Mouse (Mus musculus): ENCODE results near the gene Myo1d. TPM values are rescaled to one million over a fixed set of nuclear protein-coding genes. Genes with fewer than 3 reads are reported as not detected.

Gene Myo1d
- polyA plus RNA-seq, 1 experiment from 2014 or later = 10.8 TPM

GRCm38 (mm10) chr11:80809666-80809992 is 29.8 kb upstream of the Myo1d start:
- WGBS (ENCODE audit: insufficient replicate concordance) = 14% methylated on average over 5 of the region's 6 CpGs
- H3K36me3 ChIP-seq (ENCODE audit: control insufficient read depth, insufficient read depth, low read length) = no peaks in the 10 kb centered on the region
- H3K9ac ChIP-seq (ENCODE audit: low read depth, low read length) = peak overlapping the region; percentile 71
- no peaks in the 10 kb centered on the region for H3K9me3 ChIP-seq (replicated peaks; ENCODE audit: control insufficient read depth, low read length)
- peak overlapping the region; percentile 47 for H3K4me3 ChIP-seq (ENCODE audit: low read depth, low read length)
- ATAC-seq (replicated peaks; ENCODE audit: insufficient number of reproducible peaks, low FRiP score, low TSS enrichment) = no peak; the same call in 1 of the 2 replicates
- H3K27ac ChIP-seq (ENCODE audit: low read depth, low read length) = peak overlapping the region; percentile 83
- peak overlapping the region; percentile 78 for H3K4me2 ChIP-seq
- H3K27me3 ChIP-seq (ENCODE audit: control insufficient read depth, insufficient read depth, low read length) = no peaks in the 10 kb centered on the region
- peaks cover 10% of the 10 kb centered on the region for H3K4me1 ChIP-seq (ENCODE audit: control insufficient read depth, insufficient read depth, low read length)

GRCm38 (mm10) chr11:80808551-80809070 is 28.8 kb upstream of the Myo1d start:
- H3K9ac ChIP-seq (ENCODE audit: low read depth, low read length) = no peak overlapping the region
- no peaks in the 10 kb centered on the region for H3K36me3 ChIP-seq (ENCODE audit: control insufficient read depth, insufficient read depth, low read length)
- ATAC-seq (replicated peaks; ENCODE audit: insufficient number of reproducible peaks, low FRiP score, low TSS enrichment) = no peak
- no peak overlapping the region for H3K27ac ChIP-seq (ENCODE audit: low read depth, low read length)
- H3K27me3 ChIP-seq (ENCODE audit: control insufficient read depth, insufficient read depth, low read length) = no peaks in the 10 kb centered on the region
- peaks cover 10% of the 10 kb centered on the region for H3K4me1 ChIP-seq (ENCODE audit: control insufficient read depth, insufficient read depth, low read length)
- 61% methylated on average over 6 of the region's 6 CpGs for WGBS (ENCODE audit: insufficient replicate concordance)
- no peaks in the 10 kb centered on the region for H3K9me3 ChIP-seq (replicated peaks; ENCODE audit: control insufficient read depth, low read length)
- no peak overlapping the region for H3K4me2 ChIP-seq
- H3K4me3 ChIP-seq (ENCODE audit: low read depth, low read length) = no peak overlapping the region

DNA sequence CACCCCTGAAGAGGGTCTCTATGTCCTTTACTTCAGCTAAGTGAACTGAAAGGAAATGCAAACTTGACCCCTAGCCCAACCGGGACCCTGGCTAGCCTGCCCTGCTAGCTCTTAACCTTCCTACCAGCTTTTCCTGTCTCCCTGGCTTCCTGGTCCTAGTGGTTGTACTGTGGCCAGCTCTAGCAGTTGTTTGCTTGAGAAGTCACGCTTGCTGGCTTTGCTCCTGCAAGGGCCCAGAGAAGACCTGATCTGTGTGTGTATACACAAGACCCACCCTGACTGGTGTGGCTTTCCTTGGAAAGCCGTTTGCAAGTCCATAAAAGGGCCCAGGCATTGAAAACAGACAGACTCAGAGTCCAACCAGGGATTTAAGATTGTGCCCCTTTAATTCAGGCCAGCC is 22.9 kb upstream of the Myo1d start:
- no peaks in the 10 kb centered on the region for H3K9me3 ChIP-seq (replicated peaks; ENCODE audit: control insufficient read depth, low read length)
- H3K36me3 ChIP-seq (ENCODE audit: control insufficient read depth, insufficient read depth, low read length) = no peaks in the 10 kb centered on the region
- 44% methylated on average over 3 of the region's 3 CpGs for WGBS (ENCODE audit: insufficient replicate concordance)
- no peak overlapping the region for H3K4me3 ChIP-seq (ENCODE audit: low read depth, low read length)
- no peak overlapping the region for H3K4me2 ChIP-seq
- no peak for ATAC-seq (replicated peaks; ENCODE audit: insufficient number of reproducible peaks, low FRiP score, low TSS enrichment)
- no peaks in the 10 kb centered on the region for H3K27me3 ChIP-seq (ENCODE audit: control insufficient read depth, insufficient read depth, low read length)
- H3K4me1 ChIP-seq (ENCODE audit: control insufficient read depth, insufficient read depth, low read length) = no peaks in the 10 kb centered on the region
- no peak overlapping the region for H3K9ac ChIP-seq (ENCODE audit: low read depth, low read length)
- no peak overlapping the region for H3K27ac ChIP-seq (ENCODE audit: low read depth, low read length)

DNA sequence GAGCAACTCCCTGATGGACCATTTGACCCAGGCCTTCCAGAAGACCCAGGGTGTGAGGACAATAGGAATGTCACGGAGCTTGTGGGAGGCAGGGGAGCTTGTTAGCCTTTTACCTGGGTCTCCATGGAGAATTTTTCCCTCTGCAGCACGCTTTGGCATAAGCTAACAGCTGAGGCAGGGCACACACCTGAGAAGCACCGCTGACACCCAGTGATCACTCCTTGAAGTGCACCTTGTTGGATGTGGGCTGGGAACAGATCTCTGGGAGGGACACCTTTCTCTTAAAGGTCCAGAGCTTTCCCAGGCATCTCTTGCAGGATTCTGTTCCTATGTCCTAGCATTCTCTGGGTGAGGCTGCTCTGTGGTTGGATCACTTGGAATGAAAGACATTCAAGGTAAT is 20.2 kb upstream of the Myo1d start:
- no peaks in the 10 kb centered on the region for H3K27me3 ChIP-seq (ENCODE audit: control insufficient read depth, insufficient read depth, low read length)
- H3K36me3 ChIP-seq (ENCODE audit: control insufficient read depth, insufficient read depth, low read length) = no peaks in the 10 kb centered on the region
- H3K4me1 ChIP-seq (ENCODE audit: control insufficient read depth, insufficient read depth, low read length) = no peaks in the 10 kb centered on the region
- no peak overlapping the region for H3K9ac ChIP-seq (ENCODE audit: low read depth, low read length)
- no peaks in the 10 kb centered on the region for H3K9me3 ChIP-seq (replicated peaks; ENCODE audit: control insufficient read depth, low read length)
- no peak overlapping the region for H3K27ac ChIP-seq (ENCODE audit: low read depth, low read length)
- WGBS (ENCODE audit: insufficient replicate concordance) = 46% methylated on average over 3 of the region's 3 CpGs
- no peak overlapping the region for H3K4me2 ChIP-seq
- ATAC-seq (replicated peaks; ENCODE audit: insufficient number of reproducible peaks, low FRiP score, low TSS enrichment) = no peak
- no peak overlapping the region for H3K4me3 ChIP-seq (ENCODE audit: low read depth, low read length)

DNA sequence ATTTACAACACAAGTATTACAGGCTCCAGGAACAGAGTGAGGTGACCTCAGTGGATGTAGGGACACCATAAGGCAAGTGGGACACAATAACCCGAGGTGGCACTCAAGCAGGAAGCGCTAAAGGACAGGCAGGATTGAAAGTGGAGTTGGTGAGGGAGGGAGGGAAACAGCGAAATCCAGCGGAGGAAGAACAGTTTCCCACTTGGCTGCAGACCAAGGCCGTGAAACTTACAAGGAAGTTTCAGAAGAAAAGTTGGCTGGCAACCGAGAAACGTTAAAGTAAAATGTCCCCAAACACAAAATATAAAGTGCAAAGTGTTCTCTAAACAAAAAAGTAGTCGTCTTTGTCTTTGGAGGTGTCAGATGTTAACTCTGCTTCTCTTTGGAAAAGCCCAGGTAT is 15.6 kb upstream of the Myo1d start:
- Histone ChIP-seq H3K9me3 (replicated peaks; ENCODE audit: control insufficient read depth, low read length) (no peaks in the 10 kb centered on the region), H3K4me3 (ENCODE audit: low read depth, low read length) (no peak overlapping the region), H3K9ac (ENCODE audit: low read depth, low read length) (no peak overlapping the region), H3K36me3 (ENCODE audit: control insufficient read depth, insufficient read depth, low read length) (no peaks in the 10 kb centered on the region), H3K4me1 (ENCODE audit: control insufficient read depth, insufficient read depth, low read length) (no peaks in the 10 kb centered on the region), H3K4me2 (no peak overlapping the region), H3K27me3 (ENCODE audit: control insufficient read depth, insufficient read depth, low read length) (no peaks in the 10 kb centered on the region), H3K27ac (ENCODE audit: low read depth, low read length) (no peak overlapping the region)
- no peak for ATAC-seq (replicated peaks; ENCODE audit: insufficient number of reproducible peaks, low FRiP score, low TSS enrichment)
- 57% methylated on average over 8 of the region's 8 CpGs for WGBS (ENCODE audit: insufficient replicate concordance)

DNA sequence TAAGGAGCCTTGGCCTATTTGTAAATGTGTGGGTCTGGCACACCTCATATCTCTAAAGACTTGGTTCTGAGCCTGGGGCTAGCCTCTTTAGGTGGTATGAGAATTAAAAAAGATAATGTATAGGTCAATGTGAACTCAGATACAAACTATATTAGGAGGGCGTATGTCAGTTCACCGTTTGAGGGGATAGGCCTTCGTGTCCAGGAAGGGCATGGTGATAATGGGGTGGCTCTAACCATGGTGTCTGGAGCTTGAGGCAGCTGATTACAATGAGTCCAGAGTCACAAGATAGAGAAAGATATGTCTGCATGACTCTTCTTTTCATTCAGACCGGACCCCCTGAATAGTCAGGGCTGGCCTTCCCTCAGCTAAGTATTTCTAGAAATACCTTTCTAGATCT is 14.5 kb upstream of the Myo1d start:
- Histone ChIP-seq H3K36me3 (ENCODE audit: control insufficient read depth, insufficient read depth, low read length) (no peaks in the 10 kb centered on the region), H3K4me3 (ENCODE audit: low read depth, low read length) (no peak overlapping the region), H3K9ac (ENCODE audit: low read depth, low read length) (no peak overlapping the region), H3K4me2 (no peak overlapping the region), H3K4me1 (ENCODE audit: control insufficient read depth, insufficient read depth, low read length) (no peaks in the 10 kb centered on the region), H3K27ac (ENCODE audit: low read depth, low read length) (no peak overlapping the region), H3K9me3 (replicated peaks; ENCODE audit: control insufficient read depth, low read length) (no peaks in the 10 kb centered on the region), H3K27me3 (ENCODE audit: control insufficient read depth, insufficient read depth, low read length) (no peaks in the 10 kb centered on the region)
- WGBS (ENCODE audit: insufficient replicate concordance) = 83% methylated on average over 4 of the region's 4 CpGs
- no peak for ATAC-seq (replicated peaks; ENCODE audit: insufficient number of reproducible peaks, low FRiP score, low TSS enrichment)

DNA sequence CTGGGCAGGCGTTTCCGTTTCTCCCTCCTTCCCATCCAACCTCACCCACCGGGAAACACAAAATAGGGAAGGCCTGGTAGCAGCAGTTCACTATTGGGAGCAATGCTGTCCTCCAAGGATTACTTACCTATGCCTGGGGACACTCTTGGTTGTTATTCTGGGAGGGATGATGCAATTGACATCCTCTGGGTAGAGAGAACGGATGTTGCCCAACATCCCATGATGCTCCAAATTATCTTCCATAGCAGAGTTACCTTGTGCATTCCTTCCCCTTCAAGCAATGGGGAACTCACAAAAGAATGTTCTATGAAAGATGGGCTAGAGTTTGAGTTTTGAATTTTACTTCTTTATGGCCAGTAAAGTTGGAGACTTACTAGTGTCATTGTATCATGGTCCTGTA is 13.6 kb upstream of the Myo1d start:
- Histone ChIP-seq H3K4me3 (ENCODE audit: low read depth, low read length) (no peak overlapping the region), H3K27me3 (ENCODE audit: control insufficient read depth, insufficient read depth, low read length) (no peaks in the 10 kb centered on the region), H3K36me3 (ENCODE audit: control insufficient read depth, insufficient read depth, low read length) (no peaks in the 10 kb centered on the region), H3K27ac (ENCODE audit: low read depth, low read length) (no peak overlapping the region), H3K4me1 (ENCODE audit: control insufficient read depth, insufficient read depth, low read length) (no peaks in the 10 kb centered on the region), H3K9me3 (replicated peaks; ENCODE audit: control insufficient read depth, low read length) (no peaks in the 10 kb centered on the region), H3K4me2 (no peak overlapping the region), H3K9ac (ENCODE audit: low read depth, low read length) (no peak overlapping the region)
- WGBS (ENCODE audit: insufficient replicate concordance) = 84% methylated on average over 4 of the region's 4 CpGs
- ATAC-seq (replicated peaks; ENCODE audit: insufficient number of reproducible peaks, low FRiP score, low TSS enrichment) = no peak

DNA sequence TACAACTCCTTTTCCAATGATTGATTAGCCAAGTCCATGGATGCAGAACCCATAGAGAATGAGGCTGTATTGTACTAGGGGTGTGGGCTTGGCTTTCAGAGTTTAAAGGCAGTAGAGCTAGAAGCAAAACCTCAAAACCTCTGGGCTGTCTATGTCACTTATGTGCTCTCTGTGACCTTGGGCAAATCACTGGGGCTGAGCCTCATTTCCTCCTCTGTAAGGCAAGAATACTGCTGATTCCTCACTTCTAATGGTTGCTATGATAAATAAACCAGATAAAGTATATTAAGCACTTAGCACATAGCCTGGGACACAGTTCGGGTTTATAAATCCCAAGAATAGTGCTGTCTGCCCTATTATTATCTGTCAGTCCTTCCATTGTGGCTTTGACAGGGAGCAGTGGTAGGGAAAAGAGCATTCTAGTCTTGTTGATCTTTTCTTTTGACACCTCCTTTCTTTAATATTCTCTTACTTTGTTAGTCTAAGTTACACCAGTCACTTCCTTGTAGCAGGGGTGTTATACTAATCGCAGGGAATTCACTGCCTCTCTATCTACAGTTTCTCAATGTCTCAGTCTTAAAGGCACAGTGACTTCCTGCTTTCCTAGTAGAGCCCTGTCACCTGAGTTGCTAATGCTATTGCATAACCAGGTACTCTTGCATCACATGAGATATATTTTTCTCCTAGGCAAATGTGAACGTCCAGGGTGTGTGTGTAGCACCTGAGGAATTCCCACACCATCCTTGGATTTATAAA is 12.0 kb upstream of the Myo1d start:
- H3K27ac ChIP-seq (ENCODE audit: low read depth, low read length) = no peak overlapping the region
- no peak overlapping the region for H3K9ac ChIP-seq (ENCODE audit: low read depth, low read length)
- H3K4me1 ChIP-seq (ENCODE audit: control insufficient read depth, insufficient read depth, low read length) = no peaks in the 10 kb centered on the region
- H3K27me3 ChIP-seq (ENCODE audit: control insufficient read depth, insufficient read depth, low read length) = no peaks in the 10 kb centered on the region
- no peaks in the 10 kb centered on the region for H3K36me3 ChIP-seq (ENCODE audit: control insufficient read depth, insufficient read depth, low read length)
- 58% methylated on average over 3 of the region's 3 CpGs for WGBS (ENCODE audit: insufficient replicate concordance)
- no peaks in the 10 kb centered on the region for H3K9me3 ChIP-seq (replicated peaks; ENCODE audit: control insufficient read depth, low read length)
- H3K4me3 ChIP-seq (ENCODE audit: low read depth, low read length) = no peak overlapping the region
- no peak overlapping the region for H3K4me2 ChIP-seq
- ATAC-seq (replicated peaks; ENCODE audit: insufficient number of reproducible peaks, low FRiP score, low TSS enrichment) = no peak

GRCm38 (mm10) chr11:80790413-80790812 is 10.6 kb upstream of the Myo1d start:
- 57% methylated on average over 3 of the region's 3 CpGs for WGBS (ENCODE audit: insufficient replicate concordance)
- H3K27me3 ChIP-seq (ENCODE audit: control insufficient read depth, insufficient read depth, low read length) = no peaks in the 10 kb centered on the region
- H3K36me3 ChIP-seq (ENCODE audit: control insufficient read depth, insufficient read depth, low read length) = no peaks in the 10 kb centered on the region
- H3K9ac ChIP-seq (ENCODE audit: low read depth, low read length) = no peak overlapping the region
- no peak overlapping the region for H3K4me3 ChIP-seq (ENCODE audit: low read depth, low read length)
- ATAC-seq (replicated peaks; ENCODE audit: insufficient number of reproducible peaks, low FRiP score, low TSS enrichment) = no peak
- H3K9me3 ChIP-seq (replicated peaks; ENCODE audit: control insufficient read depth, low read length) = no peaks in the 10 kb centered on the region
- no peak overlapping the region for H3K27ac ChIP-seq (ENCODE audit: low read depth, low read length)
- H3K4me2 ChIP-seq = no peak overlapping the region
- no peaks in the 10 kb centered on the region for H3K4me1 ChIP-seq (ENCODE audit: control insufficient read depth, insufficient read depth, low read length)

Data from heart, embryonic 11.5 days (tissue).